Mouse (Mus musculus) hindbrain, embryonic 14.5 days (tissue): Measurements from ENCODE around the gene Emc6. TPM values are rescaled to one million over a fixed set of nuclear protein-coding genes. Genes with fewer than 3 reads are reported as not detected.
A peak's percentile ranks its signal among the peaks of the same experiment; 100 is the strongest.

Source experiments
- ATAC-seq: fragments of 200-750 bp; cut with Nextera tagmentation; 2 replicates; pipeline ENCODE4 v1.8.0; 2017; ENCODE audit warnings: moderate number of reproducible peaks, mild to moderate bottlenecking, moderate TSS enrichment, moderate library complexity; ENCODE audit not compliant: low FRiP score
- DNase-seq: peaks from one replicate; pipeline ENCODE4 v3.0.0-alpha.2; 2015; ENCODE audit warnings: low spot score
- H3K27ac ChIP-seq: fragments of 300-500 bp; sonication (generic); 2 replicates; pipeline ENCODE4 v1.5.1; 2014; ENCODE audit warnings: mild to moderate bottlenecking, moderate library complexity
- H3K27me3 ChIP-seq: fragments of 300-500 bp; sonication (generic); 2 replicates; pipeline ENCODE4 v1.6.1; 2014; ENCODE audit warnings: mild to moderate bottlenecking, low read length, mixed read lengths; ENCODE audit not compliant: control insufficient read depth, insufficient read depth
- H3K36me3 ChIP-seq: fragments of 300-500 bp; sonication (generic); replicated peaks from 2 replicates; pipeline ENCODE4 v1.6.1; 2014; ENCODE audit not compliant: control insufficient read depth, insufficient read depth
- H3K4me1 ChIP-seq: fragments of 300-500 bp; sonication (generic); replicated peaks from 2 replicates; pipeline ENCODE4 v1.6.1; 2014; ENCODE audit warnings: antibody characterized with exemption, low read length, mixed read lengths; ENCODE audit not compliant: control insufficient read depth, insufficient read depth
- H3K4me2 ChIP-seq: fragments of 300-500 bp; sonication (generic); replicated peaks from 2 replicates; pipeline ENCODE4 v1.6.1; 2014; ENCODE audit warnings: mild to moderate bottlenecking, moderate library complexity
- H3K4me3 ChIP-seq: fragments of 300-500 bp; sonication (generic); replicated peaks from 2 replicates; pipeline ENCODE4 v1.5.1; 2014; ENCODE audit warnings: mild to moderate bottlenecking, low read length
- H3K9ac ChIP-seq: fragments of 300-500 bp; sonication (generic); 2 replicates; pipeline ENCODE4 v1.6.1; 2014
- H3K9me3 ChIP-seq: fragments of 300-500 bp; sonication (generic); 2 replicates; pipeline ENCODE4 v1.6.1; 2016; ENCODE audit warnings: low read length; ENCODE audit not compliant: control insufficient read depth
- WGBS: fragments of 180-500 bp; shearing (Covaris S2); extraction: QIAGEN DNeasy Blood & Tissue Kit; methylation state at CpG from one replicate; pipeline ENCODE4 v1.1.7; 2014; 5-methylcytosine and 5-hydroxymethylcytosine counted together
- polyA plus RNA-seq: library from polyadenylated mRNA; unstranded; fragments of >200 nt; fragmentation: Nextera tagmentation; extraction: Ambion mirVana; gene quantifications from 2 replicates; pipeline ENCODE4 v1.2.1, GENCODE M21; 2014

Gene Emc6
- polyA plus RNA-seq, 1 experiment from 2014 or later, result 152 TPM

- DNase-seq (no peak), ATAC-seq (no peak)
- H3K27me3 ChIP-seq, result no peaks in the 10 kb centered on the region
- no peak overlapping the region for H3K4me2 ChIP-seq
- WGBS, result 89% methylated on average over 6 of the region's 6 CpGs
- no peak overlapping the region for H3K9ac ChIP-seq
- H3K4me1 ChIP-seq, result no peaks in the 10 kb centered on the region
- peaks cover 88% of the 10 kb centered on the region for H3K36me3 ChIP-seq
- no peak overlapping the region for H3K27ac ChIP-seq
- no peak overlapping the region for H3K4me3 ChIP-seq
- H3K9me3 ChIP-seq, result no peaks in the 10 kb centered on the region
Observed at GRCm38 (mm10) chr11:73187231-73187630, 10.4 kb upstream of the Emc6 start.

- Histone ChIP-seq H3K27ac (no peak overlapping the region), H3K4me3 (no peak overlapping the region), H3K27me3 (no peaks in the 10 kb centered on the region), H3K9me3 (no peaks in the 10 kb centered on the region), H3K36me3 (peaks cover 81% of the 10 kb centered on the region), H3K4me1 (no peaks in the 10 kb centered on the region), H3K4me2 (no peak overlapping the region), H3K9ac (no peak overlapping the region)
- DNase-seq, result no peak
- WGBS, result 92% methylated on average over 10 of the region's 10 CpGs
- ATAC-seq, result no peak
Observed at GRCm38 (mm10) chr11:73185872-73186615, 9.2 kb upstream of the Emc6 start.

GRCm38 (mm10) chr11:73177895-73178294, 1.1 kb upstream of the Emc6 start:
- H3K9me3 ChIP-seq, result no peaks in the 10 kb centered on the region
- H3K4me2 ChIP-seq, result peak overlapping the region; percentile 74
- ATAC-seq (no peak), DNase-seq (peak; percentile 28)
- peaks cover 27% of the 10 kb centered on the region for H3K4me1 ChIP-seq
- 8% methylated on average over 2 of the region's 2 CpGs for WGBS
- H3K36me3 ChIP-seq, result peaks cover 20% of the 10 kb centered on the region
- peak overlapping the region; percentile 92 for H3K27ac ChIP-seq
- peak overlapping the region; percentile 92 for H3K9ac ChIP-seq
- H3K27me3 ChIP-seq, result no peaks in the 10 kb centered on the region
- H3K4me3 ChIP-seq, result peak overlapping the region; percentile 98

GRCm38 (mm10) chr11:73177509-73177875, 655 bp upstream of the Emc6 start:
- DNase-seq (peak; percentile 65), ATAC-seq (no peak; the same call in 1 of the 2 replicates)
- Histone ChIP-seq H3K9ac (peak overlapping the region; percentile 92), H3K4me3 (peak overlapping the region; percentile 98), H3K27ac (peak overlapping the region; percentile 92), H3K4me2 (peak overlapping the region; percentile 74), H3K27me3 (no peaks in the 10 kb centered on the region), H3K4me1 (peaks cover 27% of the 10 kb centered on the region), H3K9me3 (no peaks in the 10 kb centered on the region), H3K36me3 (peaks cover 18% of the 10 kb centered on the region)
- WGBS, result 0% methylated on average over 25 of the region's 28 CpGs

GRCm38 (mm10) chr11:73176186-73176585, 651 bp downstream of the Emc6 start:
- Histone ChIP-seq H3K4me3 (peak overlapping the region; percentile 98), H3K27me3 (no peaks in the 10 kb centered on the region), H3K4me2 (peak overlapping the region; percentile 74), H3K27ac (peak overlapping the region; percentile 86), H3K36me3 (peaks cover 20% of the 10 kb centered on the region), H3K9ac (peak overlapping the region; percentile 92), H3K4me1 (peaks cover 27% of the 10 kb centered on the region), H3K9me3 (no peaks in the 10 kb centered on the region)
- DNase-seq (no peak), ATAC-seq (no peak)
- WGBS, result under 1% methylated on average over 15 of the region's 15 CpGs

- peak overlapping the region; percentile 98 for H3K4me3 ChIP-seq
- peak overlapping the region; percentile 92 for H3K9ac ChIP-seq
- 44% methylated on average over 8 of the region's 8 CpGs for WGBS
- no peak for ATAC-seq
- H3K4me2 ChIP-seq, result peak overlapping the region; percentile 74
- peaks cover 27% of the 10 kb centered on the region for H3K4me1 ChIP-seq
- no peak overlapping the region for H3K27ac ChIP-seq
- H3K27me3 ChIP-seq, result no peaks in the 10 kb centered on the region
- H3K36me3 ChIP-seq, result peaks cover 22% of the 10 kb centered on the region
- H3K9me3 ChIP-seq, result no peaks in the 10 kb centered on the region
- no peak for DNase-seq
Observed at GRCm38 (mm10) chr11:73175612-73176011, 1.2 kb downstream of the Emc6 start.

GRCm38 (mm10) chr11:73172186-73172585, 4.7 kb downstream of the Emc6 start:
- H3K4me1 ChIP-seq, result peaks cover 16% of the 10 kb centered on the region
- ATAC-seq, result no peak
- H3K4me2 ChIP-seq, result no peak overlapping the region
- H3K9me3 ChIP-seq, result no peaks in the 10 kb centered on the region
- no peak overlapping the region for H3K4me3 ChIP-seq
- whole genome bisulfite sequencing, result 68% methylated on average over 5 of the region's 5 CpGs
- H3K27me3 ChIP-seq, result no peaks in the 10 kb centered on the region
- no peak for DNase-seq
- no peak overlapping the region for H3K9ac ChIP-seq
- peaks cover 20% of the 10 kb centered on the region; the same call in 1 of the 2 replicates for H3K36me3 ChIP-seq
- H3K27ac ChIP-seq, result no peak overlapping the region

- no peak overlapping the region for H3K9ac ChIP-seq
- H3K9me3 ChIP-seq, result no peaks in the 10 kb centered on the region
- ATAC-seq, result 0 out of 2 replicates have a peak, but pooled peaks have one; percentile 29
- no peak overlapping the region for H3K4me3 ChIP-seq
- DNase-seq, result peak; percentile 61
- H3K36me3 ChIP-seq, result peaks cover 14% of the 10 kb centered on the region; the same call in 1 of the 2 replicates
- H3K4me2 ChIP-seq, result no peak overlapping the region
- 41% methylated on average over 4 of the region's 4 CpGs for WGBS
- no peaks in the 10 kb centered on the region for H3K4me1 ChIP-seq
- no peak overlapping the region for H3K27ac ChIP-seq
- H3K27me3 ChIP-seq, result no peaks in the 10 kb centered on the region
Observed at GRCm38 (mm10) chr11:73169231-73169630, 7.6 kb downstream of the Emc6 start.

- DNase-seq, result no peak
- H3K4me3 ChIP-seq, result no peak overlapping the region
- no peak for ATAC-seq
- H3K4me1 ChIP-seq, result no peaks in the 10 kb centered on the region
- no peak overlapping the region for H3K4me2 ChIP-seq
- no peak overlapping the region for H3K9ac ChIP-seq
- no peaks in the 10 kb centered on the region for H3K9me3 ChIP-seq
- H3K27ac ChIP-seq, result no peak overlapping the region
- H3K36me3 ChIP-seq, result peaks cover 14% of the 10 kb centered on the region; the same call in 1 of the 2 replicates
- 79% methylated on average over 6 of the region's 6 CpGs for WGBS
- no peaks in the 10 kb centered on the region for H3K27me3 ChIP-seq
Observed at GRCm38 (mm10) chr11:73168576-73168975, 8.3 kb downstream of the Emc6 start.
